27 mouse cellular contexts compared by ENCODE assay signal in the genomic region with DNA sequence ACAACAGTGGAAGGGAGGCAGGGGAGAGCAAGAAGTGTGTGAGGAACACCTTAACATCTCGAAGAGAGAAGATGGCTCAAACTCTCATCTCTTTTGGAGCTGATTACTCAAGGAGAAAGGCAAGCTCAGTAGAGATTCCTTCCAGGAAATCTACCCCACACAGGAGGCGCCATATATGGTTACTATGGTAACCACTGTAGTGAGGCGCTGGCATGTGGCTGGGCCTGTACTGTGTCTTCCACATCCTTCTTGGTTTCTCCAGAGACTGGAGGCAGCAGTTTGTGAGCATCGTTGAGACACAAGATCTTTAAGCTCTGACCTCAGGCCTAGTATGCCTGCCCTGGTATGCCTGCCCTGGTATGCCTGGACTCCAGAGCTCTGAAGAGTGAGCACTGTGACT.
DNase-seq lines count a peak whose midpoint lies in the region; ATAC-seq and TF ChIP-seq lines count a peak whose summit lies in the region.
"Had no signal": no experiment of that assay in that cellular context is flagged by ENCODE, and none has a peak within 500 bp of the region (broad histone marks: within the 10 kb centered on the region; RNA-seq: fewer than 3 reads in every experiment).

No protein-coding gene starts in this region.

- no peak overlapping the region for H3K4me2 ChIP-seq in hindbrain, embryonic 14.5 days (replicated peaks)
- no peak overlapping the region for H3K4me2 ChIP-seq in hindbrain, embryonic 11.5 days (replicated peaks; ENCODE audit: low read depth, low read length)
- H3K4me2 ChIP-seq in midbrain, postnatal 0 days (ENCODE audit: low read depth, low read length, poor library complexity, severe bottlenecking), result no peak overlapping the region
- no peak overlapping the region for H3K4me2 ChIP-seq in midbrain, embryonic 11.5 days
- H3K4me2 ChIP-seq in stomach, embryonic 16.5 days (ENCODE audit: low read depth, low read length), result no peak overlapping the region
- no peak overlapping the region for H3K4me2 ChIP-seq in liver, embryonic 11.5 days
- H3K4me2 ChIP-seq: embryonic facial prominence, embryonic 13.5 days; limb, embryonic 15.5 days; liver, embryonic 15.5 days; lung, embryonic 15.5 days had no signal

- H3K4me1 ChIP-seq in hindbrain, embryonic 14.5 days (replicated peaks; ENCODE audit: control insufficient read depth, insufficient read depth, low read length), result no peaks in the 10 kb centered on the region
- H3K4me1 ChIP-seq in hindbrain, embryonic 11.5 days (replicated peaks; ENCODE audit: control insufficient read depth, insufficient read depth, low read length), result no peaks in the 10 kb centered on the region
- H3K4me1 ChIP-seq in midbrain, postnatal 0 days (ENCODE audit: insufficient read depth, low read length), result no peaks in the 10 kb centered on the region
- H3K4me1 ChIP-seq in midbrain, embryonic 11.5 days (ENCODE audit: control insufficient read depth, insufficient read depth, low read length), result no peaks in the 10 kb centered on the region
- H3K4me1 ChIP-seq in stomach, embryonic 16.5 days (ENCODE audit: control insufficient read depth, insufficient read depth, low read length), result peaks cover 7% of the 10 kb centered on the region; the same call in 1 of the 2 replicates
- H3K4me1 ChIP-seq in liver, embryonic 11.5 days (replicated peaks; ENCODE audit: control insufficient read depth, insufficient read depth, low read length), result no peaks in the 10 kb centered on the region

- ATAC-seq in hindbrain, embryonic 14.5 days (ENCODE audit: low FRiP score), result 0 out of 2 replicates have a peak, but pooled peaks have one; percentile 19
- no peak for ATAC-seq in hindbrain, embryonic 11.5 days (ENCODE audit: low FRiP score)
- peak; percentile 54 for ATAC-seq in midbrain, postnatal 0 days (ENCODE audit: low FRiP score)
- ATAC-seq in midbrain, embryonic 11.5 days (ENCODE audit: low FRiP score), result no peak
- 0 out of 2 replicates have a peak, but pooled peaks have one; percentile 18 for ATAC-seq in stomach, embryonic 16.5 days (ENCODE audit: insufficient read depth, low FRiP score)
- ATAC-seq in liver, embryonic 11.5 days (replicated peaks; ENCODE audit: low FRiP score), result no peak
- ATAC-seq: inflammation-experienced regulatory T-cells, adult 6 months had no signal

- TF ChIP-seq CTCF in midbrain, postnatal 0 days (IDR thresholded peaks at IDR 0.05), result no peak

- peak; percentile 9 for DNase-seq in embryo, embryonic 10 days (ENCODE audit: low spot score)
- no peak for DNase-seq in embryo, embryonic 11 days
- DNase-seq in hindbrain, embryonic 14.5 days (ENCODE audit: low spot score), result no peak
- DNase-seq in hindbrain, embryonic 11.5 days (ENCODE audit: low spot score), result no peak
- DNase-seq in midbrain, postnatal 0 days (ENCODE audit: low spot score), result peak; percentile 17
- no peak for DNase-seq in midbrain, embryonic 11.5 days (ENCODE audit: low spot score, missing footprints)
- no peak for DNase-seq in liver, embryonic 11.5 days (ENCODE audit: low spot score)
- DNase-seq: adrenal gland, postnatal 14 days; cerebellum, adult 11-12 months; cerebellum, postnatal 10 days; gastrocnemius, adult 2 months; heart, postnatal 4 days; kidney, adult 2 months; layer of hippocampus, adult 9-11 months; left cerebral cortex, postnatal 4 days; lung, postnatal 4 days; right cerebral cortex, postnatal 14 days; spleen, adult 18-20 months; thymus, postnatal 14 days had no signal

- H3K36me3 ChIP-seq in hindbrain, embryonic 14.5 days (replicated peaks; ENCODE audit: control insufficient read depth, insufficient read depth), result no peaks in the 10 kb centered on the region
- no peaks in the 10 kb centered on the region for H3K36me3 ChIP-seq in hindbrain, embryonic 11.5 days (ENCODE audit: control insufficient read depth, insufficient read depth, low read length)
- no peaks in the 10 kb centered on the region for H3K36me3 ChIP-seq in midbrain, postnatal 0 days (ENCODE audit: insufficient read depth, low read length)
- H3K36me3 ChIP-seq in midbrain, embryonic 11.5 days (ENCODE audit: control insufficient read depth, insufficient read depth, low read length), result no peaks in the 10 kb centered on the region
- no peaks in the 10 kb centered on the region for H3K36me3 ChIP-seq in stomach, embryonic 16.5 days (ENCODE audit: control insufficient read depth, insufficient read depth, low read length)
- H3K36me3 ChIP-seq in liver, embryonic 11.5 days (ENCODE audit: control insufficient read depth, insufficient read depth, low read length), result no peaks in the 10 kb centered on the region
- H3K36me3 ChIP-seq: embryonic facial prominence, embryonic 13.5 days; limb, embryonic 15.5 days; liver, embryonic 15.5 days; lung, embryonic 15.5 days had no signal

- no peak overlapping the region for H3K4me3 ChIP-seq in hindbrain, embryonic 14.5 days (replicated peaks; ENCODE audit: low read length)
- H3K4me3 ChIP-seq in hindbrain, embryonic 11.5 days (ENCODE audit: low read depth, low read length), result no peak overlapping the region
- no peak overlapping the region for H3K4me3 ChIP-seq in midbrain, postnatal 0 days (ENCODE audit: low read depth, low read length)
- no peak overlapping the region for H3K4me3 ChIP-seq in midbrain, embryonic 11.5 days (ENCODE audit: low read depth, low read length)
- H3K4me3 ChIP-seq in stomach, embryonic 16.5 days (replicated peaks; ENCODE audit: low read length), result no peak overlapping the region
- no peak overlapping the region for H3K4me3 ChIP-seq in liver, embryonic 11.5 days (ENCODE audit: low read depth, low read length)
- H3K4me3 ChIP-seq: embryonic facial prominence, embryonic 13.5 days; erythroblast, embryonic 14.5 days; gastrocnemius, adult 2 months; limb, embryonic 15.5 days; liver, embryonic 15.5 days; lung, embryonic 15.5 days had no signal

- H3K27ac ChIP-seq in hindbrain, embryonic 14.5 days, result no peak overlapping the region
- no peak overlapping the region for H3K27ac ChIP-seq in hindbrain, embryonic 11.5 days (ENCODE audit: low read depth, low read length)
- no peak overlapping the region for H3K27ac ChIP-seq in midbrain, postnatal 0 days (ENCODE audit: low read depth, low read length)
- no peak overlapping the region for H3K27ac ChIP-seq in midbrain, embryonic 11.5 days (ENCODE audit: low read depth, low read length)
- no peak overlapping the region for H3K27ac ChIP-seq in stomach, embryonic 16.5 days (ENCODE audit: low read length)
- no peak overlapping the region for H3K27ac ChIP-seq in liver, embryonic 11.5 days (ENCODE audit: low read depth, low read length)
- H3K27ac ChIP-seq: embryonic facial prominence, embryonic 13.5 days; gastrocnemius, adult 2 months; kidney, postnatal 0 days; limb, embryonic 15.5 days; liver, embryonic 15.5 days; lung, embryonic 15.5 days had no signal

- H3K27me3 ChIP-seq in hindbrain, embryonic 14.5 days (ENCODE audit: control insufficient read depth, insufficient read depth, low read length), result no peaks in the 10 kb centered on the region
- H3K27me3 ChIP-seq in hindbrain, embryonic 11.5 days (ENCODE audit: control insufficient read depth, insufficient read depth, low read length), result no peaks in the 10 kb centered on the region
- no peaks in the 10 kb centered on the region for H3K27me3 ChIP-seq in midbrain, postnatal 0 days (ENCODE audit: insufficient read depth, low read length)
- no peaks in the 10 kb centered on the region for H3K27me3 ChIP-seq in midbrain, embryonic 11.5 days (ENCODE audit: control insufficient read depth, insufficient read depth, low read length)
- H3K27me3 ChIP-seq in stomach, embryonic 16.5 days (ENCODE audit: control insufficient read depth, insufficient read depth, low read length), result no peaks in the 10 kb centered on the region
- no peaks in the 10 kb centered on the region for H3K27me3 ChIP-seq in liver, embryonic 11.5 days (replicated peaks; ENCODE audit: control insufficient read depth, insufficient read depth, low read length)
- H3K27me3 ChIP-seq: embryonic facial prominence, embryonic 13.5 days; limb, embryonic 15.5 days; liver, embryonic 15.5 days; lung, embryonic 15.5 days had no signal

- WGBS in hindbrain, embryonic 14.5 days, result 65% methylated on average over 4 of the region's 4 CpGs
- 78% methylated on average over 4 of the region's 4 CpGs for WGBS in hindbrain, embryonic 11.5 days
- 60% methylated on average over 4 of the region's 4 CpGs for WGBS in midbrain, postnatal 0 days
- WGBS in midbrain, embryonic 11.5 days, result 67% methylated on average over 4 of the region's 4 CpGs
- WGBS in stomach, embryonic 16.5 days, result 80% methylated on average over 4 of the region's 4 CpGs
- WGBS in liver, embryonic 11.5 days, result 64% methylated on average over 4 of the region's 4 CpGs

- H3K9me3 ChIP-seq in hindbrain, embryonic 14.5 days (ENCODE audit: control insufficient read depth, low read length), result no peaks in the 10 kb centered on the region
- H3K9me3 ChIP-seq in hindbrain, embryonic 11.5 days (ENCODE audit: control insufficient read depth, low read length), result no peaks in the 10 kb centered on the region
- H3K9me3 ChIP-seq in midbrain, postnatal 0 days (ENCODE audit: low read length), result no peaks in the 10 kb centered on the region
- H3K9me3 ChIP-seq in midbrain, embryonic 11.5 days (ENCODE audit: control insufficient read depth, low read length), result no peaks in the 10 kb centered on the region
- H3K9me3 ChIP-seq in stomach, embryonic 16.5 days (replicated peaks; ENCODE audit: control insufficient read depth, low read length), result no peaks in the 10 kb centered on the region
- no peaks in the 10 kb centered on the region for H3K9me3 ChIP-seq in liver, embryonic 11.5 days (ENCODE audit: control insufficient read depth, low read length)
- H3K9me3 ChIP-seq: embryonic facial prominence, embryonic 13.5 days; limb, embryonic 15.5 days; liver, embryonic 15.5 days; lung, embryonic 15.5 days had no signal

- H3K9ac ChIP-seq in hindbrain, embryonic 14.5 days, result no peak overlapping the region
- H3K9ac ChIP-seq in hindbrain, embryonic 11.5 days (ENCODE audit: low read depth, low read length), result no peak overlapping the region
- H3K9ac ChIP-seq in midbrain, postnatal 0 days (replicated peaks; ENCODE audit: low read length, poor library complexity, severe bottlenecking), result no peak overlapping the region
- H3K9ac ChIP-seq in midbrain, embryonic 11.5 days (ENCODE audit: low read length), result no peak overlapping the region
- no peak overlapping the region for H3K9ac ChIP-seq in stomach, embryonic 16.5 days (ENCODE audit: low read length)
- H3K9ac ChIP-seq in liver, embryonic 11.5 days (ENCODE audit: low read depth, low read length), result no peak overlapping the region
- H3K9ac ChIP-seq: embryonic facial prominence, embryonic 13.5 days; limb, embryonic 15.5 days; liver, embryonic 15.5 days; lung, embryonic 15.5 days had no signal

Comparison
In these comparisons a context has a peak if more than half of its experiments do, and no peak if none do; other contexts are left out.
1. DNase-seq: peak in embryo, embryonic 10 days (single experiment) and midbrain, postnatal 0 days (single experiment); none in embryo, embryonic 11 days (single experiment), hindbrain, embryonic 14.5 days (single experiment), hindbrain, embryonic 11.5 days (single experiment), midbrain, embryonic 11.5 days (single experiment) and liver, embryonic 11.5 days (single experiment).
2. ATAC-seq: peak in hindbrain, embryonic 14.5 days (single experiment), midbrain, postnatal 0 days (single experiment) and stomach, embryonic 16.5 days (single experiment); none in hindbrain, embryonic 11.5 days (single experiment), midbrain, embryonic 11.5 days (single experiment) and liver, embryonic 11.5 days (single experiment).